Mouse (Mus musculus) embryonic facial prominence, embryonic 11.5 days (tissue): ENCODE measurements around the gene Gm10799. TPM values are rescaled to one million over a fixed set of nuclear protein-coding genes. Genes with fewer than 3 reads are reported as not detected.
A peak's percentile ranks its signal among the peaks of the same experiment; 100 is the strongest.
"Not testable (repeated sequence)": the region's sequence is repeated elsewhere in the genome, so short reads cannot be mapped to it uniquely, and the experiment has no call there.

ENCODE experiments used
- ATAC-seq: fragments of 200-750 bp; cut with Nextera tagmentation; replicated peaks from 2 replicates; pipeline ENCODE4 v1.8.0; 2017; ENCODE audit warnings: low read depth; ENCODE audit not compliant: insufficient number of reproducible peaks, low FRiP score, low TSS enrichment
- DNase-seq: peaks from one replicate; pipeline ENCODE4 v3.0.0-alpha.2; 2015; ENCODE audit warnings: low spot score
- H3K27ac ChIP-seq: fragments of 300-500 bp; sonication (generic); replicated peaks from 2 replicates; pipeline ENCODE4 v1.5.1; 2014; ENCODE audit warnings: mild to moderate bottlenecking, low read depth, low read length, control low read depth
- H3K27me3 ChIP-seq: fragments of 300-500 bp; sonication (generic); 2 replicates; pipeline ENCODE4 v1.6.1; 2014; ENCODE audit warnings: mild to moderate bottlenecking, low read length, moderate library complexity, mixed read lengths; ENCODE audit not compliant: control insufficient read depth, insufficient read depth
- H3K36me3 ChIP-seq: fragments of 300-500 bp; sonication (generic); replicated peaks from 2 replicates; pipeline ENCODE4 v1.6.1; 2014; ENCODE audit warnings: low read depth, mild to moderate bottlenecking, low read length, moderate library complexity, mixed read lengths; ENCODE audit not compliant: control insufficient read depth, insufficient read depth
- H3K4me1 ChIP-seq: fragments of 300-500 bp; sonication (generic); 2 replicates; pipeline ENCODE4 v1.6.1; 2014; ENCODE audit warnings: low read length, mixed read lengths; ENCODE audit not compliant: control insufficient read depth, insufficient read depth
- H3K4me2 ChIP-seq: fragments of 300-500 bp; sonication (generic); 2 replicates; pipeline ENCODE4 v1.6.1; 2014; ENCODE audit warnings: low read depth, mild to moderate bottlenecking, control low read depth, low read length, moderate library complexity
- H3K4me3 ChIP-seq: fragments of 300-500 bp; sonication (generic); 2 replicates; pipeline ENCODE4 v1.5.1; 2014; ENCODE audit warnings: low read depth, low read length, control low read depth
- H3K9ac ChIP-seq: fragments of 300-500 bp; sonication (generic); replicated peaks from 2 replicates; pipeline ENCODE4 v1.6.1; 2014; ENCODE audit warnings: mild to moderate bottlenecking, control low read depth, low read length
- H3K9me3 ChIP-seq: fragments of 300-500 bp; sonication (generic); replicated peaks from 2 replicates; pipeline ENCODE4 v1.6.1; 2016; ENCODE audit warnings: mild to moderate bottlenecking, low read length, inconsistent platforms, mixed read lengths; ENCODE audit not compliant: control insufficient read depth
- WGBS: fragments of 180-500 bp; shearing (Covaris S2); extraction: QIAGEN DNeasy Blood & Tissue Kit; methylation state at CpG from one replicate; pipeline ENCODE4 v1.1.7; 2014; 5-methylcytosine and 5-hydroxymethylcytosine counted together
- polyA plus RNA-seq: library from polyadenylated mRNA; unstranded; fragments of >200 nt; fragmentation: Nextera tagmentation; extraction: Ambion mirVana; gene quantifications from 2 replicates; pipeline ENCODE4 v1.2.1, GENCODE M21; 2014

Gm10799 gene
- polyA plus RNA-seq, 1 experiment from 2014 or later, result not detected

DNA sequence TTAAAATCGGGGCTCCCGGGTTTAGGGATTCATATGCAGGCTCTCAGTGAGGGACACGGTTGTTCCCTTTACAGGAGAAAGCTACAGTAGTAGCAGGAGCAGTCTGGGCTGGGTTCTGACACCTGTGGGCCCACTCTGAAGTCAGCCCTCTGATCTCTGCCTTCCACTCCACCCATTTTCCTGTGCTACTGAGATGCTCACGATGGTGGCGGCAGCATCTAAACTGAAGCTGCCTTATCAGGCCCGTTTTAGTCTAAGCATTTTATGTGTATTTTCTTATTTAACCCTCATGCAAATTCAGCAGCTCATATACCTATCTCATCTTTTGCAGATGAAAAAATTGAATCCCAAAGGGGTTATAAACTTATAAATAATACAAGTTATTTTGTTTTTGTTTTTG, 36.5 kb upstream of the Gm10799 start:
- H3K9ac ChIP-seq, result no peak overlapping the region

DNA sequence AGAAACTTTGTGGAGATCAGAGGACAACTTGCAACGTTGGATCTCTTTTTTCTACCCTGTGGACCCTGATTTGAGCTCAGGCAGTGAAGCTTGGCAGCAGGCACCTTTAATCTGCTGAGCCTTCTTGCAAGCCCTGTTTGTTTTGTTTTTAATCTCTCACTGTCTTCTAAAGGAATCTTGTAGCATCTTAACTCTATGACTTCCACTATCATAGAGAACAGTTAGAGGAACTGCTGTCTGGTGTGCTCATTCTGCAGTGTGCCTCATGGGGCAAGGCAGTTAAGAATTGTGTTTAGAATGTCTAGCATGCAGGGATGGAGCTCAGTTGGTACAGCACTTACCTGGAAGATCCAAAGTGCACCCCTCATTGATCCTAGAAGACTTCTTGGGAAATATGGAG, 31.6 kb upstream of the Gm10799 start:
- 62% methylated on average over 1 of the region's 1 CpGs for WGBS
- DNase-seq, result no peak
- H3K4me2 ChIP-seq, result no peak overlapping the region

More for the DNA sequence above, 36.5 kb upstream of the Gm10799 start:
- Histone ChIP-seq H3K4me1 (no peaks in the 10 kb centered on the region), H3K27me3 (no peaks in the 10 kb centered on the region), H3K4me2 (no peak overlapping the region), H3K4me3 (no peak overlapping the region), H3K36me3 (no peaks in the 10 kb centered on the region), H3K9me3 (no peaks in the 10 kb centered on the region), H3K27ac (no peak overlapping the region)
- WGBS, result 94% methylated on average over 6 of the region's 6 CpGs
- DNase-seq, result no peak
- no peak for ATAC-seq

DNA sequence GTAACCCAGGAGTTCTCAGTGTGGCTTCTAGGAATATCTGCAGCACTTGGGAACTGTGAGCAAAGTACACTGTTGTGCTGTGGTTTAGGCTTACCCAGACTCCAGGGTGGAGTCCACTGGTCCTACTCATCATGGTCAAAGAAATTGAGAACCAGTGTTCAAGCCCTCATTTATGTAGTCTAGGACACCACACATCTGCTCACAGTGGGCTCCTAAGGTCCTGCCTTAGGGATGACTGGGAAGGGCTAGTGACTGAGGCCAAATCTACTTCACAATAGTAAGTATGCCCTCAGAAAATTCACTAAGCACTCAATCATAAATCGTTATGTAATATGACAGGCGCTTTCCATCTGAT, 30.9 kb upstream of the Gm10799 start:
- no peak overlapping the region for H3K9ac ChIP-seq
- H3K27me3 ChIP-seq, result no peaks in the 10 kb centered on the region
- H3K4me2 ChIP-seq, result no peak overlapping the region
- H3K4me1 ChIP-seq, result no peaks in the 10 kb centered on the region
- no peak overlapping the region for H3K27ac ChIP-seq
- ATAC-seq (no peak), DNase-seq (no peak)
- H3K4me3 ChIP-seq, result no peak overlapping the region
- H3K9me3 ChIP-seq, result no peaks in the 10 kb centered on the region
- WGBS, result 98% methylated on average over 2 of the region's 2 CpGs
- H3K36me3 ChIP-seq, result no peaks in the 10 kb centered on the region

More for the DNA sequence above, 31.6 kb upstream of the Gm10799 start:
- Histone ChIP-seq H3K9ac (no peak overlapping the region), H3K4me1 (no peaks in the 10 kb centered on the region), H3K36me3 (no peaks in the 10 kb centered on the region), H3K9me3 (no peaks in the 10 kb centered on the region), H3K4me3 (no peak overlapping the region), H3K27me3 (no peaks in the 10 kb centered on the region), H3K27ac (no peak overlapping the region)
- ATAC-seq, result no peak

DNA sequence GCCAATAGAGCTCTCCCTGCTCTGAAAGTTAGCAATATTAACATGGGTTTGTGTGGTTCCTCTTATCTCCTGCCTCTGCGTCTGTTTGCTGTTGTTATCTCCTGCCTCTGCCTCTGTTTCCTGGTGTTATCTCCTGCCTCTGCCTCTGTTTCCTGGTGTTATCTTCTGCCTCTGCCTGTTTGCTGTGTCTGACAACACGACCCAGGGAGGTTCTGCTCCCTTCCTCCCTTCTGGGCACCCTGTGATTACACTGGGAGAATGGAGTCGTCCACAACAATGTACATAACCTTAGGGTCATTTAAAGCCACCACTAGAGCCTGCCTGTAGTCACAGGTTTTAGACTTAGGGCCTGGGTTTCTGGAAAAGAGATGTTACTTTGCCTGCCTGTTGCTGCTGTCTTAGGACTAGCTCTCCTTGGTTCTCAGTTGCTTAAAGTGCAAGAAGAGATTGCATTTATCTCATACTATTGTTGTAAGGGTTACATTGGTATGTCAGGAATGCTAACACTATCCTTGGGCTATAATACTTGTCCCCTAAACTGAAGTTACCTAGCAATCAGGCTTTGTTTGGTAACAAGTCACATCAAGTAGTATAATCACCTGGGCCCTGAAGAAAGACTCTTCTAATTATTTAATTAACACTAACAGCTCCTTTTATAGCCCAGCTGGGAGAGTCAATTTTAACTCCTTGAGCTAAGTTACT, 30.3 kb upstream of the Gm10799 start:
- no peak for DNase-seq
- no peaks in the 10 kb centered on the region for H3K27me3 ChIP-seq
- WGBS, result 44% methylated on average over 3 of the region's 3 CpGs
- H3K4me2 ChIP-seq, result no peak overlapping the region
- H3K4me1 ChIP-seq, result no peaks in the 10 kb centered on the region
- no peaks in the 10 kb centered on the region for H3K36me3 ChIP-seq
- ATAC-seq, result no peak
- H3K9ac ChIP-seq, result no peak overlapping the region
- no peak overlapping the region for H3K4me3 ChIP-seq
- no peaks in the 10 kb centered on the region for H3K9me3 ChIP-seq
- H3K27ac ChIP-seq, result no peak overlapping the region

DNA sequence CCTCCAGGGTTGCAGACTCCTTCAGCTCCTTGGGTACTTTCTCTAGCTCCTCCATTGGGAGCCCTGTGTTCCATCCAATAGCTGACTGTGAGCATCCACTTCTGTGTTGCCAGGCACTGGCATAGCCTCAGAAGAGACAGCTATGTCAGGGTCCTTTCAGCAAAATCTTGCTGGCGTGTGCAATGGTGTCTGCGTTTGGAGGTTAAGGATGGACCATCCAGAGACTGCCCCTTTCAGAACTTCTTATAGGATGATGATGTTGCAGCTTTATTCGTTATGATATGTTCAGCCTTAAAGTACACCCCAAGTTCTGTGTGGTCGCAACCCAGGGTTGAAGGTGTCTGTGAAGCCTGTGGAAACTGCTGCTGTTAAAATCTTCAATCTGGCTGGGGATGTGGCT, 29.0 kb upstream of the Gm10799 start:
- H3K27me3 ChIP-seq, H3K4me3 ChIP-seq, H3K36me3 ChIP-seq, H3K9ac ChIP-seq, H3K4me2 ChIP-seq, H3K9me3 ChIP-seq, DNase-seq, H3K4me1 ChIP-seq, ATAC-seq, H3K27ac ChIP-seq: not testable (repeated sequence)
- 94% methylated on average over 4 of the region's 4 CpGs for WGBS

DNA sequence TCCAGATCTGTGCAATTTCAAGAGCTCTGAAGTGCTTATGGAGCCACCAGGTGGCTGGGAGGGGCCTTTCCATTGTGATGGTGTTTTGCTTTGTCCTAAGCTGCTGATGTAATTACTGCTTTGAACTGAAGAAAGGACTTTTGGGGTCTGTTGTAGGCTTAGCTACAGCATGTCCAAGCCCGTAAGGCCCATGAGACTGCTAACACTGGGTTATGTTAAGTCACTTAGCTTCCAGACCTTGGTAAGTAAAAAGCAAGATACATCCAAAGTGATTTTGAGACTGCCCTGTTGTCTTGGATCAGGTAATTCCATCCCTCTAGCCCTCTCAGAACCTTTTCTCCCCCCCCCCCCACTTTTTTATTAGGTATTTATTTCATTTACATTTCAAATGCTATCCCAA, 28.4 kb upstream of the Gm10799 start:
- not testable (repeated sequence) for H3K4me2 ChIP-seq, H3K4me1 ChIP-seq, H3K27me3 ChIP-seq, H3K9me3 ChIP-seq, H3K36me3 ChIP-seq, H3K9ac ChIP-seq, ATAC-seq, H3K4me3 ChIP-seq, H3K27ac ChIP-seq, DNase-seq
- 76% methylated on average over 1 of the region's 1 CpGs for WGBS

DNA sequence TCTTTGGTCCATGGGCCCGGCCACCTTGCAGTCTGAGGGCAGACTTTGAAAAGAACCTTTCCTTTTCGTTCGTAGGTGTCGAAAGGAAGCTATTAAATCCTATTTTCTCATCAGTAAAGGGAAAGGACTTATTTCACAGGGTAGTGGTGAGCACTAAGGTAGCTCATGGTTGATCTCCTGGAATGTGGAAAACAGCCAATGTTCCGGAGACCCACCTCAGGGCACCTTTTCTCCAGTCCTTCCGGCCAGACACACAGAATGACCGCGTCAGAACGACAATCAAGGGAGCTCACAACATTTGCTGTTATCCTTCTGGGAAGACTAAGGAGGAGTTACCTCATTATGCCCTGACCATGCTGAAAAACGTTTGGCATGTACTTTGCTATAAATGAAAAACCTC, 27.9 kb upstream of the Gm10799 start:
- no peak for ATAC-seq
- Histone ChIP-seq H3K4me3 (peak overlapping the region; percentile 29), H3K4me1 (no peaks in the 10 kb centered on the region), H3K27ac (peak overlapping the region; percentile 38), H3K9ac (peak overlapping the region; percentile 25), H3K4me2 (peak overlapping the region; percentile 59), H3K9me3 (no peaks in the 10 kb centered on the region), H3K27me3 (no peaks in the 10 kb centered on the region), H3K36me3 (no peaks in the 10 kb centered on the region)
- 41% methylated on average over 10 of the region's 10 CpGs for WGBS
- DNase-seq, result no peak

DNA sequence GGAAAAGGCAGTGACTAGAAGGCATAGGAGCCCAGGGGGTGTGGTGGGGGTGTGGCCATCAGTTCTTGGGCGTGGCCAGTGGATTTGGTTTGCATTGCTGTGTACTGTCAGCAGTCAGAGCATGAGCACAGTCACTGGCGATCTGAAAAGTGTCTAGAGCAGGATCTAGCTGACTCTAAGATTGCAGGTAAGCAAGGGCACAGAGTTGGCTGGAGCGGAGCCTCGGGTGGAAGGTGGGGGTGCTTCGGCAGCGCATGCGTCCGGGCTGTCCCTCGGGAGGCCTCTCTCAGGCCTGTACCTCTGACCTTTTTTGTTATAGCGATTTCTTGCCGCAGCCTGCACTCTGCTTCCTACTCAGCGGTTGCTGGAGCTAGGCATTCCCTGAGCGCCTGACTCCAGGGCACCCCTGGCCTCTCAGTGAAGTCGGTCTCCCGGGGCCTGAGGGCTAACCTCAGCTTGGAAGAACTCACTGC, 27.4 kb upstream of the Gm10799 start, which contains the start of gene Cd59a:
Gene Cd59a (plus strand): TSS at position 61 of the 473 bp plus-strand sequence.
- no peaks in the 10 kb centered on the region for H3K36me3 ChIP-seq
- WGBS, result 6% methylated on average over 15 of the region's 15 CpGs
- H3K4me1 ChIP-seq, result no peaks in the 10 kb centered on the region
- peak within 1 kb of the TSS; percentile 29 for H3K4me3 ChIP-seq
- peak within 1 kb of the TSS; percentile 38 for H3K27ac ChIP-seq
- H3K4me2 ChIP-seq, result peak within 1 kb of the TSS; percentile 59
- H3K9me3 ChIP-seq, result no peaks in the 10 kb centered on the region
- no peaks in the 10 kb centered on the region for H3K27me3 ChIP-seq
- peak; percentile 89 for DNase-seq
- H3K9ac ChIP-seq, result peak within 1 kb of the TSS; percentile 25
- peak; percentile 95 for ATAC-seq
